Mouse (Mus musculus) neural tube, embryonic 12.5 days (tissue): Measurements from ENCODE around the gene Fancd2. TPM values are rescaled to one million over a fixed set of nuclear protein-coding genes. Genes with fewer than 3 reads are reported as not detected.

Experiments used
- ATAC-seq: fragments of 200-750 bp; cut with Nextera tagmentation; 2 replicates; pipeline ENCODE4 v1.8.0; 2017; ENCODE audit warnings: low read depth, mild to moderate bottlenecking, moderate TSS enrichment, moderate library complexity; ENCODE audit not compliant: low FRiP score
- H3K27ac ChIP-seq: fragments of 300-500 bp; sonication (generic); 2 replicates; pipeline ENCODE4 v1.5.1; 2016
- H3K27me3 ChIP-seq: fragments of 300-500 bp; sonication (generic); replicated peaks from 2 replicates; pipeline ENCODE4 v1.6.1; 2016; ENCODE audit warnings: mild to moderate bottlenecking
- H3K36me3 ChIP-seq: fragments of 300-500 bp; sonication (generic); 2 replicates; pipeline ENCODE4 v1.6.1; 2016; ENCODE audit warnings: mild to moderate bottlenecking
- H3K4me1 ChIP-seq: fragments of 300-500 bp; sonication (generic); 2 replicates; pipeline ENCODE4 v1.6.1; 2016
- H3K4me2 ChIP-seq: fragments of 300-500 bp; sonication (generic); replicated peaks from 2 replicates; pipeline ENCODE4 v1.6.1; 2016; ENCODE audit warnings: mild to moderate bottlenecking
- H3K4me3 ChIP-seq: fragments of 300-500 bp; sonication (generic); 2 replicates; pipeline ENCODE4 v1.5.1; 2016
- H3K9ac ChIP-seq: fragments of 300-500 bp; sonication (generic); 2 replicates; pipeline ENCODE4 v1.6.1; 2016; ENCODE audit warnings: mild to moderate bottlenecking
- H3K9me3 ChIP-seq: fragments of 300-500 bp; sonication (generic); 2 replicates; pipeline ENCODE4 v1.6.1; 2016; ENCODE audit warnings: mild to moderate bottlenecking
- WGBS: fragments of 180-500 bp; shearing (Covaris S2); methylation state at CpG from one replicate; pipeline ENCODE4 v1.1.7; 2016; 5-methylcytosine and 5-hydroxymethylcytosine counted together
- polyA plus RNA-seq: library from polyadenylated mRNA; unstranded; fragments of >200 nt; fragmentation: Nextera tagmentation; extraction: Ambion mirVana; gene quantifications from 2 replicates; pipeline ENCODE4 v1.2.1, GENCODE M21; 2016

Fancd2 gene
- polyA plus RNA-seq, 1 experiment from 2014 or later = 8.4 TPM

GRCm38 (mm10) chr6:113534886-113535285, 3.4 kb downstream of the Fancd2 start:
- Histone ChIP-seq H3K36me3 (0 out of 2 replicates have a peak, but pooled peaks cover 3% of the 10 kb centered on the region), H3K4me2 (no peak overlapping the region), H3K27me3 (no peaks in the 10 kb centered on the region), H3K9me3 (no peaks in the 10 kb centered on the region), H3K27ac (no peak overlapping the region), H3K9ac (no peak overlapping the region), H3K4me3 (no peak overlapping the region), H3K4me1 (peaks cover 13% of the 10 kb centered on the region)
- no peak for ATAC-seq
- WGBS = 90% methylated on average over 7 of the region's 7 CpGs

DNA sequence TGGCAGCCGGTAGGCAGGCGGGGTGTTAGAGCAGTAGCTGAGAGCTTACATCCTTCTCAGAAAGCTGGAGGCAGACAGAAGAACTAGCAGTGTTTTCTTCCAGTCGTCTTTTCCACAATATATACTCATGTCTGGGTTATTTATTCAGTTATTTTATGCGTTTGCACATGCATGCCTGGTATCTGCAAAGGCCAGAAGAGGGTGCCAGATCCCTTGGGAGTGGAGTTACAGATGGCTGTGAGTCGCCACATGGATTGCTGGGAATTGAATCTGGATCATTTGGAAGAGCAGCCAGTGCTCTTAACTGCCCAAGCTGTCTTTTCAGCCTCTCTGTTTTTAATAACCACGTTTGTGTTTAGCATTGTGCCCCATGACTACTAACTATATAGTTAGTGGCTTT, 10.1 kb downstream of the Fancd2 start:
- Histone ChIP-seq H3K9ac (no peak overlapping the region), H3K27ac (no peak overlapping the region), H3K9me3 (no peaks in the 10 kb centered on the region), H3K27me3 (no peaks in the 10 kb centered on the region), H3K4me3 (no peak overlapping the region), H3K4me1 (no peaks in the 10 kb centered on the region), H3K4me2 (no peak overlapping the region), H3K36me3 (0 out of 2 replicates have a peak, but pooled peaks cover under 1% of the 10 kb centered on the region)
- 91% methylated on average over 6 of the region's 6 CpGs for WGBS
- no peak for ATAC-seq

DNA sequence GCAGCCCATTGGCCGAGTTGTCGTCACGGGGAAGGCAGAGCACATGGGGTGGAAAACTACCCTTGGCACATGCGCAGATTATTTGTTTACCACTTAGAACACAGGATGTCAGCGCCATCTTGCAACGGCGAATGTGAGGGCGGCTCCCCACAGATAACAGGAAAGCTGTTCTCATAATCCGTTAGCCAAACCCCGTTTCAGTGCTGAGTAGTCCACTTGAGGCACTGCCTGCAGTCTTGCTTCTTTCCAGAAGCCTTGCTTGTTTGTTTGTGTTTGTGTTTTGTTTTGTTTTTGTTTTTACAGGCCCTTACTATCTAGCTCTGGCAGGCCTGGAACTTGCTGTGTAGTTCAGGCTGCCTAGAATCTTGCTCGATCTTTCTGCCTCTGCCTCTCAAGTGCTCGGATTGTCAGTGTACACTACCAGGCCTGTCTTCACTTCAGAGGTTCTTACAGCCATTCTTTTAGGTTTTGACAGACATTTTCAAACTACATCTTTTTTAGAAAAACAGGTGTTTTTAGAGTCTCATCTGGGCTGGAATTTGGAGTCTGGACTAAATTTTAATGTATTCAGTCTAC, 12.5 kb downstream of the Fancd2 start:
- Histone ChIP-seq H3K4me1 (no peaks in the 10 kb centered on the region), H3K9me3 (no peaks in the 10 kb centered on the region), H3K36me3 (no peaks in the 10 kb centered on the region), H3K4me3 (no peak overlapping the region), H3K27ac (no peak overlapping the region), H3K4me2 (no peak overlapping the region), H3K9ac (no peak overlapping the region), H3K27me3 (no peaks in the 10 kb centered on the region)
- no peak for ATAC-seq
- WGBS = 93% methylated on average over 10 of the region's 12 CpGs

DNA sequence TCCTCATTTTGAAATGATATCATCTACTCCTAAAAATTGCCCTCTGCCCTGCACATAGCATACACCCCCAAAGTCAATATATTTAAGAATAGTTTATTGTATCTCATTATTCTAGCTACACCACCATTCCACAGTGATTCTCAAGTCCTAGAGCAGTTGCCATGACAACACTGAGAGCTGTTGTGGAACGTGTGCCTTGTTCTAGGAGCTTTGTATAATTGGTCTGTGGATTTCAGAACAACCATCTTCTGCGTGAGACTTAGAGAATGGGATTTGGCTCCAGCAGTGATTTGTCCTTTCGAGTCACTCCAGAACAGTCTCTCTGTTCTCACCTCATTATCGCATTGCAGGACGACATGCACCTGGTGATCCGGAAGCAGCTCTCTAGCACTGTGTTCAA, 28.3 kb downstream of the Fancd2 start:
- WGBS = 66% methylated on average over 6 of the region's 6 CpGs

DNA sequence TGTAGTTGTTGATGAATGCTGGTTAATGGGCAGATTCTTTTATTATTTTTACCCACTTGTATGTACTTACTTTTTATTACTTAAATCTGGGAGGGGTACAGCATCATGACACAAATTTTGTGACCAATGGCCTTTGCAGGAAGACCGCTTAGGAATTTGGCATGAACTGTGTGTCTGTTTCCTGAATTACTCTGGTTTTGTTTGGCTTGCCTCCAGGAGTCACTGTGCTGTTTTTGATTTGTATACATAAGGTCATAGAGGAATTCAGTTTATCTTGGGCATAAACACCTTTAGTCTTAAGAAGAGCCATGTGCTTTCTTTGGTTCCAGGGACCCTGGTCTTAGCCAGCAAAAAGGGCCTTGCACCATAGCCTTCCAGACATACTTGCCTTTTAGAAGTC, 33.1 kb downstream of the Fancd2 start:
- H3K9ac ChIP-seq = no peak overlapping the region
- no peaks in the 10 kb centered on the region for H3K27me3 ChIP-seq
- no peak for ATAC-seq
- no peak overlapping the region for H3K4me3 ChIP-seq
- no peak overlapping the region for H3K27ac ChIP-seq
- no peaks in the 10 kb centered on the region for H3K9me3 ChIP-seq
- 96% methylated on average over 1 of the region's 1 CpGs for WGBS
- peaks cover 17% of the 10 kb centered on the region for H3K36me3 ChIP-seq
- H3K4me1 ChIP-seq = no peaks in the 10 kb centered on the region
- no peak overlapping the region for H3K4me2 ChIP-seq

More for the DNA sequence above, 28.3 kb downstream of the Fancd2 start:
- Histone ChIP-seq H3K27ac (no peak overlapping the region), H3K9me3 (no peaks in the 10 kb centered on the region), H3K4me3 (no peak overlapping the region), H3K9ac (no peak overlapping the region), H3K4me2 (no peak overlapping the region), H3K27me3 (no peaks in the 10 kb centered on the region), H3K4me1 (no peaks in the 10 kb centered on the region), H3K36me3 (no peaks in the 10 kb centered on the region; the same call in none of the 2 replicates)
- no peak for ATAC-seq

GRCm38 (mm10) chr6:113576044-113576443, 44.6 kb downstream of the Fancd2 start:
- Histone ChIP-seq H3K36me3 (peaks cover 12% of the 10 kb centered on the region), H3K4me1 (no peaks in the 10 kb centered on the region), H3K9ac (no peak overlapping the region), H3K4me3 (no peak overlapping the region), H3K9me3 (no peaks in the 10 kb centered on the region), H3K4me2 (no peak overlapping the region), H3K27ac (no peak overlapping the region), H3K27me3 (no peaks in the 10 kb centered on the region)
- no peak for ATAC-seq
- 98% methylated on average over 6 of the region's 6 CpGs for WGBS

GRCm38 (mm10) chr6:113579306-113579705, 47.8 kb downstream of the Fancd2 start:
- Histone ChIP-seq H3K4me3 (no peak overlapping the region), H3K4me1 (no peaks in the 10 kb centered on the region), H3K9ac (no peak overlapping the region), H3K4me2 (no peak overlapping the region), H3K27ac (no peak overlapping the region), H3K36me3 (peaks cover 9% of the 10 kb centered on the region), H3K27me3 (no peaks in the 10 kb centered on the region), H3K9me3 (no peaks in the 10 kb centered on the region)
- 93% methylated on average over 3 of the region's 3 CpGs for WGBS
- ATAC-seq = no peak

- no peak overlapping the region for H3K9ac ChIP-seq
- H3K27ac ChIP-seq = no peak overlapping the region
- 96% methylated on average over 4 of the region's 4 CpGs for WGBS
- no peaks in the 10 kb centered on the region for H3K4me1 ChIP-seq
- H3K4me2 ChIP-seq = no peak overlapping the region
- H3K9me3 ChIP-seq = no peaks in the 10 kb centered on the region
- no peaks in the 10 kb centered on the region for H3K27me3 ChIP-seq
- no peak for ATAC-seq
- no peaks in the 10 kb centered on the region for H3K36me3 ChIP-seq
- no peak overlapping the region for H3K4me3 ChIP-seq
Observed at GRCm38 (mm10) chr6:113583023-113583422, 51.5 kb downstream of the Fancd2 start.

DNA sequence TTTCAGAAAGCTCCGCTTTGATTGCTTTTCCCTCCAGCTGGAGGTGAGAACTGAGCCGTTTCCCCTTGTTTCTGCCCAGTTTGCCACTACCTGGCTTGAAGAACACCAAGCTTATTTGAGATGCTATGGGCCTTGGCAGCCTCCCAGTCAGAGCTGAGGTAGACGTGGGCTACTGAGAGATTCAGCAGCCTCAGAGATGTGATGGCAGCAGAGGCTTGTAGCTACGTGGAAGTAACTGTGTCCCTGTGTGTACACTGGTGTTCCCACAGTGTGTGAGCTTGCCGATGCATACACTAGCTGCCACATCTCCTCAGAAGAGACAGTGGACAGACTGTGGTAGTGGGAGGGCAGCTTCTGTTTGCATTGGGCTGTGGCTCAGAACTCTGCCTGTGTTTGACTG, 53.6 kb downstream of the Fancd2 start:
- no peaks in the 10 kb centered on the region for H3K36me3 ChIP-seq
- 91% methylated on average over 5 of the region's 5 CpGs for WGBS
- no peak for ATAC-seq

GRCm38 (mm10) chr6:113586466-113587183, 55.1 kb downstream of the Fancd2 start:
- no peak overlapping the region for H3K4me3 ChIP-seq
- no peak overlapping the region for H3K4me2 ChIP-seq
- no peaks in the 10 kb centered on the region for H3K9me3 ChIP-seq
- WGBS = 81% methylated on average over 5 of the region's 5 CpGs
- H3K27me3 ChIP-seq = no peaks in the 10 kb centered on the region
- no peaks in the 10 kb centered on the region for H3K4me1 ChIP-seq
- no peak for ATAC-seq
- no peak overlapping the region for H3K27ac ChIP-seq
- no peaks in the 10 kb centered on the region for H3K36me3 ChIP-seq
- no peak overlapping the region for H3K9ac ChIP-seq

More for the DNA sequence above, 53.6 kb downstream of the Fancd2 start:
- Histone ChIP-seq H3K4me2 (no peak overlapping the region), H3K4me1 (no peaks in the 10 kb centered on the region), H3K27me3 (no peaks in the 10 kb centered on the region), H3K9me3 (no peaks in the 10 kb centered on the region), H3K9ac (no peak overlapping the region), H3K4me3 (no peak overlapping the region), H3K27ac (no peak overlapping the region)

DNA sequence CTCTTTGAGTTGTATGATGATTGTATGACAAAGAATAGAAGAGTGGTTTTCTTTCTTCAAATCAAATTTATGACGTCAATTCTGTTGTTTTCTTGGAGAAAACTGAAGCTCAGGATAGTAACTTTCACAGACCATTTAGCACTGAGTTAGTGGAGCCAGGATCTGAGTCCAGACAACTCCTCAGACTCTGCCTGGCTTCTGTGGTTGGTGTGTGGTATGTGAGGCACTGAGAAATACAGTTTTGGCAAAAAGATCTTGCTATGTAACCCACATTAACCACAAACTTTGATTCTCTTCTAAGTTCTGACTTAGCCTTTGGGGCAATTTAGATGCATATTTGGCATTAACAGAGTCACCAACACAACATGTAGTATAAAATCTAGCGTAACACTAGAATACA, 61.2 kb downstream of the Fancd2 start:
- no peak overlapping the region for H3K27ac ChIP-seq

DNA sequence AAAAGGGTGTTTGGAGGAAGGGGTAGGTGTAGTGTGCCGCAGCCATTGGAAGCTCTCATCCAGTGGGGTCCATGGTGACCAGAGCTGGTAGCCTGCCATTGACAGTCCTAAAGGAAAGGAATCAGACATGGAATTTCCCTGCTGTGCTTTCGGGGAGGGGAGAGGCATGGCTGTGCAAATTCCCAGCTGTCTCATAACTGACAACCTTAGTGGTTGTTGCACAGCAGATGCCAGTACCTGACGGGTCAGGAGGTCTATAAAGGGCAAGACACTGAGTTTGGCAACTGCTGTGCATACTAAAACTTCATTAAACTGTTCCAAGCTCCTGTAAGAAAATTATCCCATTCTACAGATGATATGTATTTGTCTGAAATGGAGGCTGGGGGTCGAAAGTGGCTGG, 66.5 kb downstream of the Fancd2 start:
- Histone ChIP-seq H3K4me2 (no peak overlapping the region), H3K9me3 (no peaks in the 10 kb centered on the region), H3K4me3 (no peak overlapping the region), H3K27ac (no peak overlapping the region), H3K36me3 (no peaks in the 10 kb centered on the region), H3K27me3 (no peaks in the 10 kb centered on the region), H3K4me1 (peaks cover 5% of the 10 kb centered on the region), H3K9ac (no peak overlapping the region)
- ATAC-seq = no peak
- 88% methylated on average over 4 of the region's 4 CpGs for WGBS

More for the DNA sequence above, 61.2 kb downstream of the Fancd2 start:
- no peaks in the 10 kb centered on the region for H3K36me3 ChIP-seq
- no peaks in the 10 kb centered on the region for H3K9me3 ChIP-seq
- H3K9ac ChIP-seq = no peak overlapping the region
- 91% methylated on average over 2 of the region's 2 CpGs for WGBS
- H3K4me1 ChIP-seq = no peaks in the 10 kb centered on the region
- no peak for ATAC-seq
- no peaks in the 10 kb centered on the region for H3K27me3 ChIP-seq
- no peak overlapping the region for H3K4me2 ChIP-seq
- no peak overlapping the region for H3K4me3 ChIP-seq

DNA sequence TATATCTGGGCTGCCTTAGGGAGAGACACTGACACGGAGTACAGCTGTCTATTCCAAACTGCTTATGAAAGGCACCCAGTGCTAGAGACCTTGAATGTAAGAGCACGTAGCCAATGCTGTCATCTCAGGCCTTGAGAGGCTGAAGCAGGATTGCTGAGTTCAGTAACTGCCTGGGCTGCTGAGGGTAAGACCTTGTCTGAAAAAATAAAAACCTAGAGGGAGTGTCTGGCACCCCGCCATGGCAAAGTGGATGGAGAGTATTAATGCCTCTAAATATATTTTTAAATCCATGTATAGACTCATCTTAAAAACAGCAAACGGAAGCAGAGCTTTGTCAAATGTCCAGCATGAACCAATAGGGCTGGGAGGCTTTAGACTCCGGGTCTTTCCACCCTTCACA, 68.4 kb downstream of the Fancd2 start:
- Histone ChIP-seq H3K27me3 (no peaks in the 10 kb centered on the region), H3K4me2 (no peak overlapping the region), H3K9ac (no peak overlapping the region), H3K36me3 (no peaks in the 10 kb centered on the region), H3K4me3 (no peak overlapping the region), H3K27ac (no peak overlapping the region), H3K9me3 (no peaks in the 10 kb centered on the region), H3K4me1 (peaks cover 5% of the 10 kb centered on the region)
- ATAC-seq = no peak
- 84% methylated on average over 5 of the region's 5 CpGs for WGBS
